Mouse (Mus musculus): Measurements from ENCODE around the gene Cdc42ep2. TPM values are rescaled to one million over a fixed set of nuclear protein-coding genes. Genes with fewer than 3 reads are reported as not detected.

The Cdc42ep2 gene
- total and polyA plus RNA-seq, 3 experiments = 0.13 to 0.25 (median 0.20) TPM

DNA sequence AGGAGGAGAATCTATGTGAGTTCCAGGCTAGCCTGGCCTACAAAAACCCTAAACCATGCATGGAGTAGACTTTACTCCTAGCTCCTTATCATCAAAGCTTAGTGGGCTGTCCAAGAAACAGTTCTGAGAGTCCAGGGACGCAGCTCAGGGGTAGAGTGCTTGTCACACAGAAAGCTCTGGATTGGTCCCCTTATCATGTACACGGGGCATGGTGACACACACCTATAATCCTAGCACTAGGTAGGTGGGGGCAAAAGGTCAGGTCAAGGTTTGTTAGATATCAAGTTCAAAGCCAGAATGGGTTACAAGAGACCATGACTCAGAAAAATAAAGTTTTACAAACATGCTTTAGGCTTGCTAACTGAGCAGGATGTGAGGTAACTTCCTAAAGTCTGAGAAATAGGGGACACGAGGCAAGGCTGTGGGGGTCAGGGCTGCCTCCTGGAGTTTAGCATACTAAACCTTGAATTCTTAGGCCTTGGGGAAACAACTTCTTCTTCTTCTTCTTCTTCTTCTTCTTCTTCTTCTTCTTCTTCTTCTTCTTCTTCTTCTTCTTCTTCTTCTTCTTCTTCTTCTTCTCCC, 37.3 kb downstream of the Cdc42ep2 start:
- Histone ChIP-seq H3K27me3 (replicated peaks) (no peaks in the 10 kb centered on the region), H3K9me3 (replicated peaks; ENCODE audit: low read length) (no peaks in the 10 kb centered on the region), H3K36me3 (replicated peaks in 1 of 2; ENCODE audit: control insufficient read depth in 1 of 2, insufficient read depth in 1 of 2, low read length in 1 of 2) (peaks cover 18 to 68% of the 10 kb centered on the region in 2 experiments), H3K79me2 (replicated peaks; ENCODE audit: control insufficient read depth, extremely low read depth, insufficient read depth, poor library complexity, severe bottlenecking) (no peaks in the 10 kb centered on the region), H3K4me1 (ENCODE audit: control insufficient read depth in 1 of 2, insufficient read depth in 2 of 2) (no peaks in the 10 kb centered on the region), H3K4me3 (replicated peaks in 1 of 3; ENCODE audit: low read depth in 2 of 3, low read length in 2 of 3, poor library complexity in 1 of 3) (no peak overlapping the region), H3K9ac (ENCODE audit: insufficient read depth, low read depth) (no peak overlapping the region), H3K27ac (ENCODE audit: insufficient read depth, low read depth) (no peak overlapping the region), H3K4me2 (ENCODE audit: insufficient read depth, low read depth, poor library complexity, severe bottlenecking) (no peak overlapping the region)
- dilution Hi-C loops (cut with MboI; ENCODE audit: extremely low pct_ligation_motif_present, extremely low pct_unique_long_range_greater_than_20kb, low sequenced_read_pairs) (no loop called here), in situ Hi-C loops (cut with MboI; ENCODE audit: low pct_ligation_motif_present, low pct_unique_long_range_greater_than_20kb, low sequenced_read_pairs) (no loop called here)
- no peak for DNase-seq (ENCODE audit: extremely low read depth)
- TF ChIP-seq NRF1 (IDR thresholded peaks at IDR 0.05; ENCODE audit: low read depth, low read length) (no peak), TCF12 (IDR thresholded peaks at IDR 0.05; ENCODE audit: low read depth, low read length) (no peak), TBP (conservative IDR thresholded peaks at IDR 0.05; ENCODE audit: low read depth, low read length) (no peak), ZC3H11A (IDR thresholded peaks at IDR 0.05; ENCODE audit: low read depth, low read length) (no peak), MAFK (IDR thresholded peaks at IDR 0.05; ENCODE audit: insufficient replicate concordance, low read length) (no peak)

- Histone ChIP-seq H3K4me1 (ENCODE audit: control insufficient read depth in 1 of 2, insufficient read depth in 2 of 2) (no peaks in the 10 kb centered on the region), H3K4me3 (replicated peaks in 1 of 3; ENCODE audit: low read depth in 2 of 3, low read length in 2 of 3, poor library complexity in 1 of 3) (no peak overlapping the region), H3K27ac (ENCODE audit: insufficient read depth, low read depth) (no peak overlapping the region), H3K9ac (ENCODE audit: insufficient read depth, low read depth) (no peak overlapping the region), H3K27me3 (replicated peaks) (no peaks in the 10 kb centered on the region), H3K9me3 (replicated peaks; ENCODE audit: low read length) (no peaks in the 10 kb centered on the region), H3K36me3 (replicated peaks in 1 of 2; ENCODE audit: control insufficient read depth in 1 of 2, insufficient read depth in 1 of 2, low read length in 1 of 2) (peaks cover 20 to 69% of the 10 kb centered on the region in 2 experiments), H3K4me2 (ENCODE audit: insufficient read depth, low read depth, poor library complexity, severe bottlenecking) (no peak overlapping the region), H3K79me2 (replicated peaks; ENCODE audit: control insufficient read depth, extremely low read depth, insufficient read depth, poor library complexity, severe bottlenecking) (no peaks in the 10 kb centered on the region)
- in situ Hi-C loops (cut with MboI; ENCODE audit: low pct_ligation_motif_present, low pct_unique_long_range_greater_than_20kb, low sequenced_read_pairs) = no loop called here
- dilution Hi-C loops (cut with MboI; ENCODE audit: extremely low pct_ligation_motif_present, extremely low pct_unique_long_range_greater_than_20kb, low sequenced_read_pairs) = no loop called here
- peak; percentile 46 for DNase-seq (ENCODE audit: extremely low read depth)
- TF ChIP-seq USF2 (conservative IDR thresholded peaks at IDR 0.05; ENCODE audit: low read depth, low read length) = no peak
- peak; percentile 53 for TF ChIP-seq RAD21 (IDR thresholded peaks at IDR 0.05; ENCODE audit: low read depth, low read length)
- no peak for TF ChIP-seq E2F4 (IDR thresholded peaks at IDR 0.05; ENCODE audit: insufficient replicate concordance, low read depth, low read length)
- TF ChIP-seq MAX (IDR thresholded peaks at IDR 0.05; ENCODE audit: low read length) = no peak
- TF ChIP-seq MYC (IDR thresholded peaks at IDR 0.05; ENCODE audit: low read depth, low read length) = 0 out of 2 replicates have a peak, but pooled peaks have one; percentile 30
- no peak for TF ChIP-seq POLR2AphosphoS2 (IDR thresholded peaks at IDR 0.05; ENCODE audit: low read depth, low read length)
- peak; percentile 61 for TF ChIP-seq SMC3 (IDR thresholded peaks at IDR 0.05; ENCODE audit: low read depth, low read length)
- TF ChIP-seq ZMIZ1 (IDR thresholded peaks at IDR 0.05; ENCODE audit: low read depth, low read length) = no peak
- TF ChIP-seq GABPA (IDR thresholded peaks at IDR 0.05; ENCODE audit: insufficient replicate concordance, low read depth, low read length) = no peak
- no peak for TF ChIP-seq SIN3A (IDR thresholded peaks at IDR 0.05; ENCODE audit: low read length)
- TF ChIP-seq CTCF (conservative IDR thresholded peaks at IDR 0.05 in 1 of 2, IDR thresholded peaks at IDR 0.05 in 1 of 2; ENCODE audit: low read depth in 2 of 2, low read length in 2 of 2) = peak in 1 of 2 experiments; percentile 70; a peak in 3 of 4 replicates
- TF ChIP-seq MXI1 (IDR thresholded peaks at IDR 0.05; ENCODE audit: low read depth, low read length) = no peak
Observed at GRCm38 (mm10) chr19:5885838-5886237, 38.8 kb downstream of the Cdc42ep2 start.
